Mouse (Mus musculus) ES-E14 (cell line): Measurements from ENCODE around the gene Kdm5a. TPM values are rescaled to one million over a fixed set of nuclear protein-coding genes. Genes with fewer than 3 reads are reported as not detected.

Experiments used
- DNase-seq: peaks from one replicate; pipeline ENCODE4 v3.0.0-alpha.2; 2013; ENCODE audit warnings: low read depth, low spot score
- H3K27ac ChIP-seq: 2 replicates; pipeline ENCODE4 v1.5.1; 2012; ENCODE audit warnings: low read depth, mild to moderate bottlenecking, low read length, moderate library complexity, mixed read lengths; ENCODE audit not compliant: poor library complexity, insufficient read depth, severe bottlenecking
- H3K36me3 ChIP-seq: 2 replicates; pipeline ENCODE4 v1.6.1; 2012; ENCODE audit warnings: mild to moderate bottlenecking, low read length, moderate library complexity, mixed read lengths; ENCODE audit not compliant: control insufficient read depth, poor library complexity, insufficient read depth, severe bottlenecking
- H3K4me1 ChIP-seq, 2 experiments: fragments of 150-350 bp in 1 of 2; sonication (generic) in 1 of 2; 2 replicates each; pipeline ENCODE4 v1.6.1; 2012; ENCODE audit warnings: low read length in 2 of 2, mild to moderate bottlenecking in 1 of 2, mixed read lengths in 1 of 2; ENCODE audit not compliant: control insufficient read depth in 2 of 2, insufficient read depth in 2 of 2, poor library complexity in 1 of 2
- H3K4me3 ChIP-seq, 2 experiments: fragments of 150-350 bp in 1 of 2; sonication (generic) in 1 of 2; 2 replicates each; pipeline ENCODE4 v1.5.1; 2012; ENCODE audit warnings: low read length in 2 of 2, low read depth in 1 of 2, mild to moderate bottlenecking in 1 of 2, mixed read lengths in 1 of 2; ENCODE audit not compliant: insufficient read depth in 1 of 2, poor library complexity in 1 of 2, severe bottlenecking in 1 of 2
- H3K9ac ChIP-seq: 2 replicates; pipeline ENCODE4 v1.6.1; 2012; ENCODE audit warnings: low read depth, mild to moderate bottlenecking, low read length, mixed read lengths; ENCODE audit not compliant: poor library complexity, insufficient read depth, severe bottlenecking
- H3K9me3 ChIP-seq: fragments of 150-350 bp; sonication (generic); 2 replicates; pipeline ENCODE4 v1.6.1; 2012; ENCODE audit warnings: low read depth, mild to moderate bottlenecking, low read length; ENCODE audit not compliant: control insufficient read depth, insufficient read depth
- CHD2 ChIP-seq: IDR thresholded peaks from 2 replicates; pipeline ENCODE4 v1.6.1; 2014; ENCODE audit warnings: mild to moderate bottlenecking, low read depth, low read length, inconsistent platforms
- HCFC1 ChIP-seq: IDR thresholded peaks from 2 replicates; pipeline ENCODE4 v1.6.1; 2012; ENCODE audit warnings: low read length, inconsistent platforms, borderline replicate concordance; ENCODE audit not compliant: insufficient read depth
- MAFK ChIP-seq: IDR thresholded peaks from 2 replicates; pipeline ENCODE4 v1.6.1; 2014; ENCODE audit warnings: mild to moderate bottlenecking, low read depth, low read length, inconsistent platforms; ENCODE audit not compliant: insufficient read depth
- ZC3H11A ChIP-seq: IDR thresholded peaks from 2 replicates; pipeline ENCODE4 v1.6.1; 2012; ENCODE audit warnings: low read depth, mild to moderate bottlenecking, inconsistent platforms, low read length, borderline replicate concordance
- ZNF384 ChIP-seq: IDR thresholded peaks from 2 replicates; pipeline ENCODE4 v1.6.1; 2012; ENCODE audit warnings: low read depth, low read length, inconsistent platforms
- in situ Hi-C, 2 experiments: fragments of 600-800 bp; cut with MboI; formaldehyde crosslinking; loops; one replicate each; pipeline ENCODE4 v1.15.1; 2025; ENCODE audit warnings: low sequenced_read_pairs in 2 of 2, inconsistent platforms in 1 of 2; ENCODE audit not compliant: unreplicated experiment in 2 of 2
- total RNA-seq: library from RNA; depleted of rRNA; stranded (reverse); fragments of 300-350 nt; gene quantifications from 2 replicates; pipeline ENCODE4 v1.2.3, GENCODE M21; 2012

The Kdm5a gene
- total RNA-seq, 1 experiment: 53.3 TPM

DNA sequence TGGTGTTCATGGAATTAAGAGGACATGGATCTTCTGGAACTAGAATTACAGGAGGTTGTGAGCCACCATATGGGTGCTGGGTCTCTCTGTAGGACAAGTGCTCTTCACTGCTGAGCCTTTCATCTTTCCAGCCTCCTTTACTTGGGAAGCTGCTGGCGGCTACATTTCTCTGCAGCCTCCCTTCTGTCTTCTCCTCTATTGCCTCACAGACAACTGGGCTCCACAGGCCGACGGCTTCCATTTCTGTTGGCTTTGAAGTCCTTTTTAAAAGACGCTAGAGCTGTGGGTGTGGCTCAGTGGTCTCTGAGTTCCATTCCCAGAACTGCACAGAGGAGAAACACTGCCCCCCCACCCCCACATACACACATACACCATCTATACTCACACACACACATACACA is 101.5 kb downstream of the Kdm5a start:
- Histone ChIP-seq H3K27ac (no peak overlapping the region), H3K36me3 (no peaks in the 10 kb centered on the region), H3K4me1 (peaks cover 0 to 5% of the 10 kb centered on the region in 2 experiments; a peak in 2 of 4 replicates), H3K9me3 (no peaks in the 10 kb centered on the region), H3K9ac (no peak overlapping the region), H3K4me3 (no peak overlapping the region)
- in situ Hi-C loops: no loop called here
- no peak for TF ChIP-seq ZC3H11A
- TF ChIP-seq CHD2: no peak
- no peak for TF ChIP-seq HCFC1
- no peak for TF ChIP-seq ZNF384
- TF ChIP-seq MAFK: no peak
- DNase-seq: no peak

DNA sequence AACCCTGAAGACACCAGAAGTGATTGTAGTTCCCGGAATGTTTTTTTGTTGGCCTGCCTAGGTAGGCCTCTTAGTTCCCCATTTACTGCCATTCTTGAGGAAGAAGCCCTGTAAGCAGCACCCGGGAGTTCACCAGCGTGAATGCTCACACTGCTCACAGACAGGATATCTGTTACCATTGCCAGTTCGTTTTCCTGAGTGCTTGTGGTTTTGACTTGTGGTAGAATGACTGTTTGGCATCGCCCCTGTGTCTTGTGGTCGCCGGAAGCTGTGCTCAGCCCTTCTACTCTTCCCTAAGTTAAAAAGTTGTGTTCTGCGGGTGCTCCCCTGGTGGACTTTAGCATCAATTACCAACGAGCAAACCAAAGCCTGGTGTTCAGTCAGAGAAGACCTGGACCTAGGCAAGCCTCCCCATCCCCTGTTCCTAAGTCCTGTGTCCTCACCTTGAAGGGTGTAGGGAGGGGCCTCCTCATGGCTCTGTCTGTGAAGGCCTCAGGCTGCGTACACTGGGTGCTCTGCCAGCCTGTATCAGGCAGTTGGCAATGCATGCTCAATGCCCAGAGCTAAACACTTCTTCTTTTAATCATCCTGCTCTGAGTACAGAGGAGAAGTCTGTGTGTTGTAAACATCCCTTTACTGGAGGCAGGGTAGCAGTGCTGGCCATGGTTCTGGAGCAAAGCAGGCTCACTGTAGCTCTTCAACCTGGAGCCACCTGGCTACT is 102.8 kb downstream of the Kdm5a start:
- Histone ChIP-seq H3K36me3 (no peaks in the 10 kb centered on the region), H3K9ac (no peak overlapping the region), H3K4me3 (no peak overlapping the region), H3K4me1 (peaks cover 0 to 5% of the 10 kb centered on the region in 2 experiments; a peak in 2 of 4 replicates), H3K9me3 (no peaks in the 10 kb centered on the region), H3K27ac (no peak overlapping the region)
- no peak for DNase-seq
- in situ Hi-C loops: no loop called here
- TF ChIP-seq ZC3H11A (no peak), ZNF384 (no peak), MAFK (no peak), CHD2 (no peak), HCFC1 (no peak)

GRCm38 (mm10) chr6:120468259-120468658 is 104.3 kb downstream of the Kdm5a start:
- no peak for TF ChIP-seq MAFK
- no peak for TF ChIP-seq HCFC1
- TF ChIP-seq CHD2: no peak
- no peak for TF ChIP-seq ZC3H11A
- no peak for TF ChIP-seq ZNF384
- no peak for DNase-seq
- Histone ChIP-seq H3K9ac (no peak overlapping the region), H3K4me3 (no peak overlapping the region), H3K9me3 (no peaks in the 10 kb centered on the region), H3K27ac (no peak overlapping the region), H3K36me3 (no peaks in the 10 kb centered on the region), H3K4me1 (peaks cover 2 to 8% of the 10 kb centered on the region in 2 experiments; a peak in 2 of 4 replicates)
- in situ Hi-C loops: no loop called here

- in situ Hi-C loops: no loop called here
- H3K27ac ChIP-seq: no peak overlapping the region
- no peaks in the 10 kb centered on the region for H3K36me3 ChIP-seq
- no peak for DNase-seq
- no peaks in the 10 kb centered on the region for H3K9me3 ChIP-seq
- no peak for TF ChIP-seq ZNF384
- H3K4me3 ChIP-seq: no peak overlapping the region
- H3K9ac ChIP-seq: no peak overlapping the region
- H3K4me1 ChIP-seq: peaks cover 2 to 3% of the 10 kb centered on the region in 2 experiments; a peak in 2 of 4 replicates
Observed at GRCm38 (mm10) chr6:120469268-120469667, 105.3 kb downstream of the Kdm5a start.

DNA sequence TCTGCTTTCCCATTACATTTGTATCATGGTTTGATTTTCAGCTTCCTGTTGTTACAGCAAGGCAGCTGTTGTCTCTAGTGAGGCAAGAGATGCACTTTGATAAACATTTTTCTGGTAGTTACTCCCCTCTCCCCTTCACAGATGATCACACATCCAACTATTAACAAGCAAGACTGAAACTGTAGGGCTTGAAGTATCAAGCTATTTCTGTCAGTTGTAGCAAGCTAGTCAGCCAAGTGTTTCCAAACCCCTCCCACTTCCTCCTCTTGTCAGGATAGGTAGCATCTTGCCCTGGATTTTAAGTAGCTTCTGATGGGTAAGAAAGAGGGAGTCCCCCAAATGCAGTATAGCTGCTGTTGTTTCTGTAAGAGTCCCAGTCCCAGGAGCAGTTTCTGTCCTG is 105.8 kb downstream of the Kdm5a start:
- no peaks in the 10 kb centered on the region for H3K9me3 ChIP-seq
- TF ChIP-seq HCFC1 (no peak), ZNF384 (no peak), MAFK (no peak), CHD2 (no peak), ZC3H11A (no peak)
- in situ Hi-C loops: no loop called here

More for the DNA sequence above, 105.8 kb downstream of the Kdm5a start:
- Histone ChIP-seq H3K27ac (no peak overlapping the region), H3K36me3 (no peaks in the 10 kb centered on the region), H3K4me1 (peaks cover 2 to 3% of the 10 kb centered on the region in 2 experiments; a peak in 2 of 4 replicates), H3K4me3 (no peak overlapping the region), H3K9ac (no peak overlapping the region)
- DNase-seq: no peak
